Mouse (Mus musculus) myocyte (in vitro differentiated cells): ENCODE measurements around the gene Zpbp2.

Source experiments
- CEBPB ChIP-seq: IDR thresholded peaks from 2 replicates; pipeline ENCODE4 v1.6.1; 2011; ENCODE audit warnings: mild to moderate bottlenecking, moderate library complexity; ENCODE audit not compliant: poor library complexity, insufficient read depth, severe bottlenecking
- E2F4 ChIP-seq: IDR thresholded peaks from one replicate; pipeline ENCODE4 v1.6.1; 2011; ENCODE audit warnings: mild to moderate bottlenecking, control low read depth, moderate library complexity; ENCODE audit not compliant: insufficient read depth
- MAX ChIP-seq: IDR thresholded peaks from one replicate; pipeline ENCODE4 v1.6.1; 2011; ENCODE audit warnings: low read depth, mild to moderate bottlenecking, control low read depth
- MYOD1 ChIP-seq, 3 experiments: IDR thresholded peaks; one replicate each; pipeline ENCODE4 v1.6.1; 2011; ENCODE audit warnings: control low read depth in 2 of 3, low read depth in 2 of 3, mild to moderate bottlenecking in 2 of 3, moderate library complexity in 1 of 3; ENCODE audit not compliant: insufficient read length in 2 of 3, control insufficient read depth in 1 of 3
- MYOG ChIP-seq, 3 experiments: IDR thresholded peaks; one replicate each; pipeline ENCODE4 v1.6.1; 2011; ENCODE audit warnings: control low read depth in 2 of 3, low read depth in 2 of 3, mild to moderate bottlenecking in 2 of 3; ENCODE audit not compliant: insufficient read length in 2 of 3, control insufficient read depth in 1 of 3, insufficient read depth in 1 of 3
- POLR2A ChIP-seq: IDR thresholded peaks from one replicate; pipeline ENCODE4 v1.6.1; 2011; ENCODE audit warnings: low read depth, mild to moderate bottlenecking, control low read depth, moderate library complexity; ENCODE audit not compliant: insufficient read length
- POLR2AphosphoS2 ChIP-seq: IDR thresholded peaks from one replicate; pipeline ENCODE4 v1.6.1; 2011; ENCODE audit warnings: low read depth, control low read depth; ENCODE audit not compliant: insufficient read length
- REST ChIP-seq: IDR thresholded peaks from one replicate; pipeline ENCODE4 v1.6.1; 2011; ENCODE audit warnings: mild to moderate bottlenecking, control low read depth, moderate library complexity; ENCODE audit not compliant: insufficient read depth, insufficient read length
- SRF ChIP-seq: IDR thresholded peaks from one replicate; pipeline ENCODE4 v1.6.1; 2011; ENCODE audit warnings: low read depth; ENCODE audit not compliant: control insufficient read depth, insufficient read length
- TCF12 ChIP-seq: IDR thresholded peaks from one replicate; pipeline ENCODE4 v1.6.1; 2011; ENCODE audit warnings: mild to moderate bottlenecking, control low read depth; ENCODE audit not compliant: poor library complexity, insufficient read depth, severe bottlenecking
- TCF3 ChIP-seq: IDR thresholded peaks from one replicate; pipeline ENCODE4 v1.6.1; 2011; ENCODE audit warnings: low read depth, control low read depth; ENCODE audit not compliant: insufficient read length
- USF1 ChIP-seq: IDR thresholded peaks from one replicate; pipeline ENCODE4 v1.6.1; 2011; ENCODE audit warnings: low read depth, mild to moderate bottlenecking, control low read depth, moderate library complexity

DNA sequence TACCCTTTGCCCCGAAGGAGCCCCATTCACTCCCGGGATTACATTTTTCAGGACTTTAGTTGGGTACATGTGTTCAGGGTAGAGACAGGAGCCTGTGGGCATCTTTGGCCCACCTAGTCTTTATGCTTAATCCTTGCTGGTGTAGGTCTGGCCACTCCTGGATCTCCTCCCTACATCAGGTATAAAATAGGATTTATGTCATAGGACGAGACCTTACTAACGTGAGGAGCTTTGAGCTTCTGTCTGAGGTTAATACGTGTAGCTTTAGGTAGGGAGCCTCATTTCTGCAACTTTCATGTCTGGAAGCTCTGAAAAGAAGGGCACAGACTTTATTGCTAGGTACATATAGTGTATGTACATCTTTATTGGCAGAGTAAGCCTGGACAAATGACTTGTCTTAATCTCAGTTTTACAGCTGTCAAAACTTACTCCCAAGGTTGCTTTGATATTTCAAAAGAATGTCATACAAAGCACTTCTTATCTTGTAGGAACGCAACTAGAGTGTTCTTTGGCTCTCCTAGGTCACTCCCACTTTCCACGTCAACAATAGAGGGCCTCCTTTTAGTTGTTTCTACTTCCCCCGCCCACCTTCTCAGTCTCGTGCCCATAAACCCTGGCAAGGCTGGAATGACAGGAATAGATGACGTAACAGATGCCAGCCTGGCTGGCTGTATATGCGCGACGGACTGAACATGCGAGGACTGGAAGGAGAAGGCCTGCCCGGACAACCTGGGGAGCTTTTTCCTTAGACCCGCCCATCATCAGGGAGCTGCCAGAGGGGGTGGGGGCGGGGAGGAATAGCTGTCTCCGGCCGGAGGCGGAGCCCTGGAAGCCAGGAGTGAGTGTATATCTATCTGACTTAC is 37.0 kb downstream of the Zpbp2 start:
- TF ChIP-seq USF1: peak; percentile 41
- peak; percentile 28 for TF ChIP-seq POLR2A
- no peak for TF ChIP-seq MYOG (IDR thresholded peaks at IDR 0.05; ENCODE audit: control insufficient read depth in 1 of 3, insufficient read depth in 1 of 3, insufficient read length in 2 of 3, low read depth in 2 of 3)
- no peak for TF ChIP-seq MYOD1 (IDR thresholded peaks at IDR 0.05; ENCODE audit: control insufficient read depth in 1 of 3, insufficient read length in 2 of 3, low read depth in 2 of 3)
- no peak for TF ChIP-seq POLR2AphosphoS2
- TF ChIP-seq MAX: peak; percentile 60
- TF ChIP-seq CEBPB: no peak
- TF ChIP-seq SRF: no peak
- TF ChIP-seq REST: no peak
- no peak for TF ChIP-seq TCF12
- no peak for TF ChIP-seq TCF3
- no peak for TF ChIP-seq E2F4
